Mouse (Mus musculus): Measurements from ENCODE around the gene 1110025L11Rik.

GRCm38 (mm10) chr16:89013973-89014372 lies 49.8 kb downstream of the 1110025L11Rik start:
- TF ChIP-seq POLR2A (IDR thresholded peaks at IDR 0.05; ENCODE audit: extremely low read depth, insufficient read depth, low read length) = no peak
- TF ChIP-seq CTCF (IDR thresholded peaks at IDR 0.05; ENCODE audit: extremely low read depth, insufficient read depth, low read length) = no peak

Measured in cortical plate, adult 2 months (tissue).